Mouse (Mus musculus) mesoderm, embryonic 11.5 days (tissue): ENCODE results near the gene Hip1r.

ENCODE experiments used
- DNase-seq: peaks from one replicate; pipeline ENCODE4 v3.0.0-alpha.2; 2012; ENCODE audit warnings: low read depth, low spot score

Hip1r gene

GRCm38 (mm10) chr5:123973299-123974178, at the start of gene Hip1r:
Hip1r (plus strand) TSS chr5:123973628.
- DNase-seq: peak; percentile 54

GRCm38 (mm10) chr5:123927118-123927517, 46.3 kb upstream of the Hip1r start, which contains the start of gene Gm43518:
Gm43518 (plus strand) TSS chr5:123927418.
- DNase-seq: no peak

GRCm38 (mm10) chr5:123930508-123930989, 42.9 kb upstream of the Hip1r start, which contains the start of gene Ccdc62:
Ccdc62 (plus strand) TSS chr5:123930679.
- DNase-seq: peak; percentile 99

GRCm38 (mm10) chr5:123931131-123931530, 42.3 kb upstream of the Hip1r start:
- no peak for DNase-seq

- no peak for DNase-seq
Observed at GRCm38 (mm10) chr5:123932927-123933326, 40.5 kb upstream of the Hip1r start.

GRCm38 (mm10) chr5:123933556-123933955, 39.9 kb upstream of the Hip1r start:
- no peak for DNase-seq

GRCm38 (mm10) chr5:123933957-123934591, 39.4 kb upstream of the Hip1r start:
- peak; percentile 41 for DNase-seq

- no peak for DNase-seq
Observed at GRCm38 (mm10) chr5:123935931-123936330, 37.5 kb upstream of the Hip1r start.

GRCm38 (mm10) chr5:123938479-123938878, 34.9 kb upstream of the Hip1r start:
- DNase-seq: no peak

- DNase-seq: no peak
Observed at GRCm38 (mm10) chr5:123946546-123946945, 26.9 kb upstream of the Hip1r start.

- DNase-seq: peak; percentile 71
Observed at GRCm38 (mm10) chr5:123947041-123947761, 26.2 kb upstream of the Hip1r start.

GRCm38 (mm10) chr5:123952365-123953045, 20.9 kb upstream of the Hip1r start:
- no peak for DNase-seq

GRCm38 (mm10) chr5:123957213-123957612, 16.2 kb upstream of the Hip1r start:
- DNase-seq: no peak

GRCm38 (mm10) chr5:123959018-123959417, 14.4 kb upstream of the Hip1r start:
- no peak for DNase-seq

- DNase-seq: no peak
Observed at GRCm38 (mm10) chr5:123960129-123960528, 13.3 kb upstream of the Hip1r start.

- DNase-seq: no peak
Observed at GRCm38 (mm10) chr5:123961046-123961445, 12.4 kb upstream of the Hip1r start.

- DNase-seq: no peak
Observed at GRCm38 (mm10) chr5:123964208-123964607, 9.2 kb upstream of the Hip1r start.

GRCm38 (mm10) chr5:123966759-123967158, 6.7 kb upstream of the Hip1r start:
- DNase-seq: no peak

GRCm38 (mm10) chr5:123968468-123968867, 5.0 kb upstream of the Hip1r start:
- DNase-seq: no peak

GRCm38 (mm10) chr5:123969216-123969615, 4.2 kb upstream of the Hip1r start:
- DNase-seq: no peak

GRCm38 (mm10) chr5:123970576-123970975, 2.9 kb upstream of the Hip1r start:
- no peak for DNase-seq
